Mouse (Mus musculus): ENCODE data around the gene Pcbp2.

- no peak for TF ChIP-seq CTCF (IDR thresholded peaks at IDR 0.05; ENCODE audit: low read depth)
- TF ChIP-seq EP300 (optimal IDR thresholded peaks at IDR 0.05), result no peak
Observed at GRCm38 (mm10) chr15:102473246-102473645, 2.9 kb downstream of the Pcbp2 start.
